Mouse (Mus musculus): Measurements from ENCODE around the gene 4933402J07Rik.

DNA sequence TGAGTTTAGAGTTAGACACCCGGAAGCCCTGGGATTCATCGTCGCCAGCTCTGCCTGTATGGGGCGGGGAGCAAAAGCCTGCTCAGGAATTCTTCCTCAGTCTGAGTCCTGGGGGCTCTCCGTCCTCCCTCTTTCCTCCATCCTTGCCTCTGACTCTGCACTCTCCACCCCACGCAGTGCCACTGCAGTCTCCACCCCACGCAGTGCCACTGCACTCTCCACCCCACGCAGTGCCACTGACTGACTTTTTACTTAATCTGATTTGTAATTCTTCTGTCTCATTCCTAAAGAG is 6.9 kb downstream of the 4933402J07Rik start:
- TF ChIP-seq CTCF (IDR thresholded peaks at IDR 0.05; ENCODE audit: borderline replicate concordance, insufficient read depth, low read depth, low read length) (no peak), POLR2A (IDR thresholded peaks at IDR 0.05; ENCODE audit: borderline replicate concordance, insufficient read depth, low read length) (no peak)

All from cerebellum, adult 2 months (tissue).